Mouse (Mus musculus) 3T3-L1 (cell line): ENCODE data around the gene Tarm1.

Source experiments
- DNase-seq: peaks from one replicate; pipeline ENCODE4 v3.0.0-alpha.2; 2015; ENCODE audit warnings: low read depth, low spot score

The Tarm1 gene

GRCm38 (mm10) chr7:3502439-3502838, at the start of gene Tarm1:
TSS of gene Tarm1 (minus strand) at chr7:3502624.
- DNase-seq = no peak

GRCm38 (mm10) chr7:3505913-3506312, 3.5 kb upstream of the Tarm1 start:
- DNase-seq = no peak

GRCm38 (mm10) chr7:3500406-3500805, 2.0 kb downstream of the Tarm1 start:
- DNase-seq = no peak

- DNase-seq = no peak
Measured at GRCm38 (mm10) chr7:3481948-3482608, 20.3 kb downstream of the Tarm1 start.

GRCm38 (mm10) chr7:3476728-3477127, 25.7 kb downstream of the Tarm1 start:
- DNase-seq = no peak

- DNase-seq = no peak
Measured at GRCm38 (mm10) chr7:3474291-3475080, 27.9 kb downstream of the Tarm1 start.

- no peak for DNase-seq
Measured at GRCm38 (mm10) chr7:3472774-3473173, 29.6 kb downstream of the Tarm1 start.

- DNase-seq = peak; percentile 51
Measured at GRCm38 (mm10) chr7:3468614-3469013, 33.8 kb downstream of the Tarm1 start.

- peak; percentile 76 for DNase-seq
Measured at GRCm38 (mm10) chr7:3463306-3463705, 39.1 kb downstream of the Tarm1 start.

- DNase-seq = no peak
Measured at GRCm38 (mm10) chr7:3460261-3460660, 42.2 kb downstream of the Tarm1 start.

GRCm38 (mm10) chr7:3457841-3458217, 44.6 kb downstream of the Tarm1 start:
- DNase-seq = peak; percentile 25

GRCm38 (mm10) chr7:3457111-3457840, 45.1 kb downstream of the Tarm1 start:
- DNase-seq = peak; percentile 69

- no peak for DNase-seq
Measured at GRCm38 (mm10) chr7:3453486-3454183, 48.8 kb downstream of the Tarm1 start.

- DNase-seq = no peak
Measured at GRCm38 (mm10) chr7:3452821-3453485, 49.5 kb downstream of the Tarm1 start.

- DNase-seq = peak; percentile 79
Measured at GRCm38 (mm10) chr7:3451161-3451560, 51.3 kb downstream of the Tarm1 start.

- DNase-seq = no peak
Measured at GRCm38 (mm10) chr7:3450671-3451070, 51.8 kb downstream of the Tarm1 start.

GRCm38 (mm10) chr7:3448737-3449454, 53.5 kb downstream of the Tarm1 start:
- DNase-seq = peak; percentile 61

GRCm38 (mm10) chr7:3447026-3447425, 55.4 kb downstream of the Tarm1 start:
- peak; percentile 87 for DNase-seq

- DNase-seq = peak; percentile 85
Measured at GRCm38 (mm10) chr7:3446584-3446983, 55.8 kb downstream of the Tarm1 start.

- no peak for DNase-seq
Measured at GRCm38 (mm10) chr7:3444678-3445077, 57.7 kb downstream of the Tarm1 start.
